Mouse (Mus musculus): Measurements from ENCODE around the gene Cnpy4. TPM values are rescaled to one million over a fixed set of nuclear protein-coding genes. Genes with fewer than 3 reads are reported as not detected.

Gene Cnpy4
- polyA plus RNA-seq (2015; fragmentation: Nextera tagmentation; extraction: Ambion mirVana), result 26.2 and 31.7 TPM in 2 replicates

GRCm38 (mm10) chr5:138186950-138187638, at the start of gene Cnpy4, which contains the start of gene Taf6:
TSS of gene Cnpy4 (plus strand) at chr5:138187485.
TSS of gene Taf6 (minus strand) at chr5:138187451.
- Histone ChIP-seq H3K4me3 (replicated peaks) (peak within 1 kb of the TSS; percentile 82), H3K4me1 (peaks cover 21% of the 10 kb centered on the region), H3K4me2 (peak within 1 kb of the TSS; percentile 86), H3K9me3 (replicated peaks) (no peaks in the 10 kb centered on the region), H3K27ac (replicated peaks) (peak within 1 kb of the TSS; percentile 86), H3K36me3 (peaks cover 32% of the 10 kb centered on the region), H3K27me3 (replicated peaks) (no peaks in the 10 kb centered on the region), H3K9ac (replicated peaks) (peak within 1 kb of the TSS; percentile 81)
- WGBS, result under 1% methylated on average over 31 of the region's 31 CpGs
- ATAC-seq (ENCODE audit: low FRiP score), result peak; percentile 84

GRCm38 (mm10) chr5:138137935-138138549, 49.2 kb upstream of the Cnpy4 start:
- Histone ChIP-seq H3K4me1 (no peaks in the 10 kb centered on the region), H3K4me2 (no peak overlapping the region), H3K9ac (replicated peaks) (no peak overlapping the region), H3K9me3 (replicated peaks) (no peaks in the 10 kb centered on the region), H3K4me3 (replicated peaks) (no peak overlapping the region), H3K27ac (replicated peaks) (no peak overlapping the region), H3K36me3 (peaks cover 43% of the 10 kb centered on the region), H3K27me3 (replicated peaks) (no peaks in the 10 kb centered on the region)
- ATAC-seq (ENCODE audit: low FRiP score), result peak; percentile 57; the same call in 1 of the 2 replicates
- WGBS, result 62% methylated on average over 8 of the region's 8 CpGs

GRCm38 (mm10) chr5:138138585-138138984, 48.7 kb upstream of the Cnpy4 start:
- Histone ChIP-seq H3K27me3 (replicated peaks) (no peaks in the 10 kb centered on the region), H3K4me2 (no peak overlapping the region), H3K27ac (replicated peaks) (no peak overlapping the region), H3K4me1 (no peaks in the 10 kb centered on the region), H3K9ac (replicated peaks) (no peak overlapping the region), H3K9me3 (replicated peaks) (no peaks in the 10 kb centered on the region), H3K36me3 (peaks cover 42% of the 10 kb centered on the region), H3K4me3 (replicated peaks) (no peak overlapping the region)
- no peak for ATAC-seq (ENCODE audit: low FRiP score)
- 70% methylated on average over 4 of the region's 4 CpGs for WGBS

DNA sequence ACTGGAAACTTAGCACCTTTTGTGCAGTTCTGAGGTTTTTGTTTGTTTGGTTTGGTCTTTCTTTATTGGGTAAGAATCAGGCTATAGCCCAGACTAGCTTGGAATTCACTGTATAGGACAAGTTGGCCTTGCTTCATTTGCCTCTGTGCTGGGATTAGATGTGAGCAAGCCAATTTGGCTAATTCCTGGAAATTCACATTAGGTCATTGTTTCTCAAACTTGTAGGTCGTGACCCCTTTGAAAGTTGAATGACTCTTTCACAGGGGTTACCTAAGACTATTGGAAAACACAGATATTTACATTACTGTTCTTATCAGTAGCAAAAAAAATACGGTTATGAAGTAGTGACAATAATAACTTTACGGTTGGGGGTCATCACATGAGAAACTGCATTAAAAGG, 32.9 kb upstream of the Cnpy4 start:
- Histone ChIP-seq H3K27ac (replicated peaks) (0 out of 2 replicates have a peak overlapping the region, but pooled peaks have one; percentile 93), H3K4me1 (peaks cover 13% of the 10 kb centered on the region), H3K9me3 (replicated peaks) (no peaks in the 10 kb centered on the region), H3K27me3 (replicated peaks) (no peaks in the 10 kb centered on the region), H3K4me3 (replicated peaks) (peak overlapping the region; percentile 81), H3K36me3 (peaks cover 25% of the 10 kb centered on the region), H3K9ac (replicated peaks) (peak overlapping the region; percentile 99), H3K4me2 (peak overlapping the region; percentile 76)
- ATAC-seq (ENCODE audit: low FRiP score), result no peak
- 83% methylated on average over 3 of the region's 3 CpGs for WGBS

- WGBS, result under 1% methylated on average over 31 of the region's 31 CpGs
- peaks cover 21% of the 10 kb centered on the region for H3K36me3 ChIP-seq
- H3K4me2 ChIP-seq, result peak within 1 kb of the TSS; percentile 76
- H3K27me3 ChIP-seq (replicated peaks), result no peaks in the 10 kb centered on the region
- no peaks in the 10 kb centered on the region for H3K9me3 ChIP-seq (replicated peaks)
- peak within 1 kb of the TSS; percentile 99 for H3K9ac ChIP-seq (replicated peaks)
- H3K27ac ChIP-seq (replicated peaks), result peak within 1 kb of the TSS; percentile 93
- H3K4me1 ChIP-seq, result peaks cover 17% of the 10 kb centered on the region
- H3K4me3 ChIP-seq (replicated peaks), result peak within 1 kb of the TSS; percentile 81
- peak; percentile 95 for ATAC-seq (ENCODE audit: low FRiP score)
These were observed 31.8 kb upstream of the Cnpy4 start, which contains the start of gene Zfp113 for GRCm38 (mm10) chr5:138155443-138155976. TSS of gene Zfp113 (minus strand) at chr5:138155744.

- Histone ChIP-seq H3K27ac (replicated peaks) (peak overlapping the region; percentile 81), H3K27me3 (replicated peaks) (no peaks in the 10 kb centered on the region), H3K4me2 (peak overlapping the region; percentile 86), H3K4me1 (peaks cover 24% of the 10 kb centered on the region), H3K9ac (replicated peaks) (peak overlapping the region; percentile 80; the same call in 1 of the 2 replicates), H3K36me3 (peaks cover 31% of the 10 kb centered on the region), H3K9me3 (replicated peaks) (no peaks in the 10 kb centered on the region), H3K4me3 (replicated peaks) (peak overlapping the region; percentile 63)
- WGBS, result 70% methylated on average over 7 of the region's 7 CpGs
- ATAC-seq (ENCODE audit: low FRiP score), result no peak
These were observed 27.0 kb upstream of the Cnpy4 start for GRCm38 (mm10) chr5:138160224-138160762.

GRCm38 (mm10) chr5:138160842-138161665, 26.2 kb upstream of the Cnpy4 start, which contains the start of gene Cops6:
TSS of gene Cops6 (plus strand) at chr5:138161071.
- peak within 1 kb of the TSS; percentile 63 for H3K4me3 ChIP-seq (replicated peaks)
- peak within 1 kb of the TSS; percentile 86 for H3K4me2 ChIP-seq
- H3K9ac ChIP-seq (replicated peaks), result peak within 1 kb of the TSS; percentile 80
- H3K27ac ChIP-seq (replicated peaks), result peak within 1 kb of the TSS; percentile 81
- H3K4me1 ChIP-seq, result peaks cover 24% of the 10 kb centered on the region
- no peaks in the 10 kb centered on the region for H3K27me3 ChIP-seq (replicated peaks)
- ATAC-seq (ENCODE audit: low FRiP score), result peak; percentile 95
- peaks cover 38% of the 10 kb centered on the region for H3K36me3 ChIP-seq
- no peaks in the 10 kb centered on the region for H3K9me3 ChIP-seq (replicated peaks)
- WGBS, result under 1% methylated on average over 41 of the region's 42 CpGs

GRCm38 (mm10) chr5:138163046-138163445, 24.2 kb upstream of the Cnpy4 start:
- 72% methylated on average over 6 of the region's 6 CpGs for WGBS

DNA sequence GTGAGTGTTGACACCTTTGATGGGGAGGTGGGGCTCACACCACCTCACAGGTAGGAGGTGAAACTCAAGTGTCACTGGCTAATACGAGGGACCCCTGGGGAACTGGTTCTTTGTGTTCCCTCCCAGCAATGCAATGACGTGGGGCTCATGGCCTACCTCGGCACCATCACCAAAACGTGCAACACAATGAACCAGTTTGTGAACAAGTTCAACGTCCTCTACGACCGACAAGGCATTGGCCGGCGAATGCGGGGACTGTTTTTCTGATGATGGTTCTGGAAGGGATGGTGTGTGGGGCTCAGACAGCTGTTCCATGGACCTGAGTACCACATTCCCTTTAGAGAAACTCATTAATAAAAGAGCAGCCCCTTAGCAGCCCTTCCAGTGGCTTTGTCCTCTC, 23.7 kb upstream of the Cnpy4 start:
- Histone ChIP-seq H3K9ac (replicated peaks) (no peak overlapping the region), H3K4me3 (replicated peaks) (no peak overlapping the region), H3K36me3 (peaks cover 63% of the 10 kb centered on the region), H3K27ac (replicated peaks) (no peak overlapping the region), H3K4me2 (no peak overlapping the region), H3K9me3 (replicated peaks) (no peaks in the 10 kb centered on the region), H3K4me1 (peaks cover 24% of the 10 kb centered on the region), H3K27me3 (replicated peaks) (no peaks in the 10 kb centered on the region)
- ATAC-seq (ENCODE audit: low FRiP score), result no peak
- WGBS, result 64% methylated on average over 10 of the region's 10 CpGs

More at GRCm38 (mm10) chr5:138163046-138163445, 24.2 kb upstream of the Cnpy4 start:
- no peak overlapping the region for H3K4me2 ChIP-seq
- H3K4me1 ChIP-seq, result peaks cover 24% of the 10 kb centered on the region
- H3K36me3 ChIP-seq, result peaks cover 58% of the 10 kb centered on the region
- H3K4me3 ChIP-seq (replicated peaks), result no peak overlapping the region
- no peak for ATAC-seq (ENCODE audit: low FRiP score)
- H3K9ac ChIP-seq (replicated peaks), result no peak overlapping the region
- H3K27me3 ChIP-seq (replicated peaks), result no peaks in the 10 kb centered on the region
- H3K9me3 ChIP-seq (replicated peaks), result no peaks in the 10 kb centered on the region
- no peak overlapping the region for H3K27ac ChIP-seq (replicated peaks)

GRCm38 (mm10) chr5:138165594-138165993, 21.7 kb upstream of the Cnpy4 start:
- Histone ChIP-seq H3K9me3 (replicated peaks) (no peaks in the 10 kb centered on the region), H3K4me2 (no peak overlapping the region), H3K36me3 (peaks cover 70% of the 10 kb centered on the region), H3K27ac (replicated peaks) (0 out of 2 replicates have a peak overlapping the region, but pooled peaks have one; percentile 28), H3K4me1 (peaks cover 32% of the 10 kb centered on the region), H3K27me3 (replicated peaks) (no peaks in the 10 kb centered on the region), H3K9ac (replicated peaks) (no peak overlapping the region), H3K4me3 (replicated peaks) (no peak overlapping the region)
- WGBS, result 81% methylated on average over 8 of the region's 8 CpGs
- ATAC-seq (ENCODE audit: low FRiP score), result no peak

All from neural tube, embryonic 15.5 days (tissue).